Mouse (Mus musculus) mesoderm, embryonic 11.5 days (tissue): ENCODE data around the gene Ccm2l.

Source experiments
- DNase-seq: peaks from one replicate; pipeline ENCODE4 v3.0.0-alpha.2; 2012; ENCODE audit warnings: low read depth, low spot score

Ccm2l gene

GRCm38 (mm10) chr2:153052700-153053351 is 12.9 kb upstream of the Ccm2l start:
- DNase-seq, result no peak

- DNase-seq, result no peak
These were observed 11.9 kb upstream of the Ccm2l start for GRCm38 (mm10) chr2:153053896-153054295.

- no peak for DNase-seq
These were observed 10.4 kb upstream of the Ccm2l start for GRCm38 (mm10) chr2:153055270-153055920.

- DNase-seq, result no peak
These were observed 7.4 kb upstream of the Ccm2l start for GRCm38 (mm10) chr2:153058365-153058764.

GRCm38 (mm10) chr2:153060216-153060615 is 5.5 kb upstream of the Ccm2l start:
- DNase-seq, result no peak

- no peak for DNase-seq
These were observed 2.4 kb upstream of the Ccm2l start for GRCm38 (mm10) chr2:153063394-153063793.

- DNase-seq, result no peak
These were observed 1.4 kb upstream of the Ccm2l start for GRCm38 (mm10) chr2:153064190-153064970.

- no peak for DNase-seq
These were observed 1.2 kb downstream of the Ccm2l start for GRCm38 (mm10) chr2:153066991-153067390.

GRCm38 (mm10) chr2:153070762-153071490 is 5.2 kb downstream of the Ccm2l start:
- peak; percentile 37 for DNase-seq

GRCm38 (mm10) chr2:153071491-153072184 is 5.9 kb downstream of the Ccm2l start:
- no peak for DNase-seq

- no peak for DNase-seq
These were observed 8.9 kb downstream of the Ccm2l start for GRCm38 (mm10) chr2:153074651-153075050.

GRCm38 (mm10) chr2:153075961-153076360 is 10.2 kb downstream of the Ccm2l start:
- DNase-seq, result no peak

GRCm38 (mm10) chr2:153080841-153081523 is 15.2 kb downstream of the Ccm2l start:
- DNase-seq, result peak; percentile 94

GRCm38 (mm10) chr2:153081866-153082265 is 16.1 kb downstream of the Ccm2l start:
- DNase-seq, result no peak

GRCm38 (mm10) chr2:153083275-153083674 is 17.5 kb downstream of the Ccm2l start:
- no peak for DNase-seq

GRCm38 (mm10) chr2:153083824-153084223 is 18.1 kb downstream of the Ccm2l start:
- DNase-seq, result no peak

GRCm38 (mm10) chr2:153084261-153084976 is 18.7 kb downstream of the Ccm2l start:
- no peak for DNase-seq

GRCm38 (mm10) chr2:153085556-153085955 is 19.8 kb downstream of the Ccm2l start:
- no peak for DNase-seq

- no peak for DNase-seq
These were observed 20.4 kb downstream of the Ccm2l start for GRCm38 (mm10) chr2:153086166-153086565.

- DNase-seq, result no peak
These were observed 21.3 kb downstream of the Ccm2l start for GRCm38 (mm10) chr2:153087091-153087490.
